Mouse (Mus musculus) right cerebral cortex, postnatal 10 days (tissue): ENCODE results near the gene Dpp7.

ENCODE experiments used
- DNase-seq, 2 experiments: peaks; one replicate each; pipeline ENCODE4 v3.0.0; 2021; ENCODE audit warnings: low spot score in 2 of 2

Dpp7 gene

GRCm38 (mm10) chr2:25356208-25357079, at the start of gene Dpp7:
Gene Dpp7, minus strand, starts transcription at chr2:25356359.
- peak; percentile 89 to 93 for DNase-seq

DNA sequence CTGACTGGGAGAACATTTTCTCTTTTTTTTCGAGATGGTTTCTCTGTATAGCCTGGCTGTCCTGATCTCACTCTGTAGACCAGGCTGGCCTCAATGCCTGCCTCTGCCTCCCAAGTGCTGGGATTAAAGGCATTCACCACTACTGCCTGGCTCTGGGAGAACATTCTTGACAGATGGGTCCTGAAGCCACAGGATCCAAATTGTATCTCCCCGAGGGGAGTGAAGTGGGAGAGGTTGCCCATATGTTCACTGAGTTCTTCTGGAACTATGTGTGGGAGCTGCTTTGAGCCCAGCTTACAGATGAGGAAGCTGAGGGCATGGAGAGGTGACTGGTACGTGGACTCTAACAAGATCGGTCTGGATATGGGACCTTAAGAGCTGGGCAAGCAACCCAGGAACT, 47.8 kb upstream of the Dpp7 start:
- peak in 1 of 2 experiments; percentile 46 for DNase-seq

DNA sequence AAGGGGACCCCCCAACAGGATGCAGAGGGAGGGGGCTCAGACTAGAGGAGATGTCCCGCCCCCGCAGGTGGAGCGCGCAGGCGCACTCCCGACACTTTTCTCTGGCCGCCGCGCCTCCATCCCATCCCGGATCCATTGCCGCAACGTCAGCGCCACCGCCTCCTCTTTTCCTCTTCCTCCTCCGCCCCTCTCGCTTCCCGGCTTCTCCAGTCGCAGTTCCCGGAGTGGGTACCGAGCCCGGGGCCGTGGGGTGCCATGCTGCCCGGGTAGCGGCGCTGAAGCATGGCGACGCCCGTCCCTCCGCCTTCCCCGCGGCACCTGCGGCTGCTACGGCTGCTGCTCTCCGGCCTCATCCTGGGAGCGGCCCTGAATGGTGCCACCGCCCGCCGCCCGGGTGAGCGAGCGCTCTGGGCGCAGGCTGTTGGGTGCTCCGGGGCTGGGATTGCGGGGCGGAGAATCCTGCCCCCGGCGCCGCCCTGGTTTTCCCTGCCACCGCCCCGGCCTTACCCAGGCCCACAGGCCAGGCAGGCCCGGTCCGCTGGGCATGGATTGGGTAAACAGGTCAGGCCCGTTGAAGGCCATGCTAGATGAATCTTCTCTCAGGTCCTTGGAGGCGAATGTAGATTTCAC, 46.9 kb upstream of the Dpp7 start:
- peak; percentile 95 to 97 for DNase-seq

DNA sequence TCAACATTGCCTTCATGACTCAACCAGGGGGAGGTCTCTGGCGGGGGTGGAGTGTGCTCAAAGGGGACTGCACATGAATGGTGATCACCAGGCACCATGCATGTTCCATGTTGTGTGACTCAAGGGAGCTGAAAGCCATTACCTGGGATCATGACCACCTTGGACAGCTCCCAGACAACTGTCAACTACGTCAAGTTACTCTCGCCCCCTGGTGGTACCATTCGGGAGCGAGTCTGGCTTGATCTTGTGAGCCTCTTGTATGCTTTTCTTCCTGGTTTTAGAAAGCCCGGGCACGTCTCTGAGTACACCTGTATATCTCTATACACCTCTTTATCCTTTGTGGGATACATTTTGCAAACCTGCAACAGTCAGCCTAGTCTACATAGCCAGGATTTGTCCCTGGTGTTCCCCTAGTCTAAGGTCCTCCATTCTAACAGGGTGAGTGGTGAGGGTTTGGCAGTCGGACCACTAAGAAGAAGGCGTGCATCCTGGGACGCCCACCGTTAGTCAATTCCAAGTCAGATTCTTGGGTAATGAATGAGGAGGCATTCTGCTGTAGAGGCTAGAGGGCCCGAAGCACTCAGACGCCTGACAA, 46.3 kb upstream of the Dpp7 start:
- peak; percentile 83 to 84 for DNase-seq

DNA sequence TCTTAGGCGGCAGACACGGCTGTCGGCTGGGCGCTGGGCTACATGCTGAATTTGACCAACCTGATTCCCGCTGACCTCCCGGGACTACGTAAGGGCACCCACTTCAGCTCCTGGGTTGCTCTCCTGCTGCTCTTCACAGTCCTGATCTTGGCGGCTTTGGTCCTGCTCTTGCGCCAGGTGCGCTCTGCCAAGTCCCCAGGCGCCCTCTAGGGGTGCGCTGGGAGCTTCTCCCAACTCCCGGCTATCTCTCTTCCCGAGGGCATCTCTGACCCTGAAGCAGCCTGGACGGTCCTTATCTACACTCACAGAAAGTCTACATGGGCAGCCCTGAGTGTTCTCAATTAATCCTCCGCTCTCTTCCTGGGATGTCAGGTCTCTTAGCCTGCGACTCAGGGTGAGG, 44.6 kb upstream of the Dpp7 start:
- DNase-seq = peak; percentile 73 to 74

DNA sequence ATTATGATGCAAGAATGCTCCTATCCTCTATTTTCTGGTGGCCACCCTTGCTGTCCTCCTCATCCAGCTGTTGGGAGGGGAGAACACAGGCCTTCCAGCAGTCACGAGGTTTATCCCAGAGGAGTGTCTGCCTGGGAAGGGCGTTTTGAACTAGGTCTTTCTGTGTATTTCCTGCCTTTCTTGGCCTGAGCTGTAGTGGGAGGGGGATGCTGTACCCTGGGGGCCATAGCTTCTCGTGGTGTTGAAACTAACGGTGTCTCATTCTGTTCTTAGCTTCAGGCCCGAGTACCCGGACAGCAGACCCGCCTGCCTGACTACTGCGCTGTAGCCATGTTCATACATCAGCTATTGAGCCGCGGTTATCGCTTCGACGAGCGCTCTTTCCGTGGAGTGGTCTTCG, 44.1 kb upstream of the Dpp7 start:
- DNase-seq = no peak

DNA sequence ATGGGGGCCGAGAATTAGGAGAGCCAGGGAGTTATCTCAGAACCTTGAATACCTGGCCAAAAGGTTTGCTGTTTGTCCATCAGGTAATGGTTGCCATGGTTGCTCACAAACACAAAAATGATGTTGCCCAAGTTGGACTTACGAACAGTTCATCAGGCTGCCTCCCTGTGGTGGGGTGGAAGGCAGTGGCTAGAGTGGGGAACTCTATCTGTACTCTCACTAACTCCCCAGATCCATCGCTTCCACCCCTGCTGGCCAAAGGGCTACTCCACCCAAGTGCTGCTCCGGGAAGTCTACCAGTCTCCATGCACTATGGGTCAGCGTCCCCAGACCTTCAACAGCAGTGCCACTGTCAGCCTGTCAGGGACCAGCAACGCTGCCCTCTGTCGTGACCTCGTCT, 42.9 kb upstream of the Dpp7 start, which contains the start of gene Npdc1:
Npdc1 (plus strand) TSS at position 301 of the 400 bp plus-strand sequence.
- DNase-seq = no peak

GRCm38 (mm10) chr2:25398065-25398464, 41.9 kb upstream of the Dpp7 start:
- no peak for DNase-seq

DNA sequence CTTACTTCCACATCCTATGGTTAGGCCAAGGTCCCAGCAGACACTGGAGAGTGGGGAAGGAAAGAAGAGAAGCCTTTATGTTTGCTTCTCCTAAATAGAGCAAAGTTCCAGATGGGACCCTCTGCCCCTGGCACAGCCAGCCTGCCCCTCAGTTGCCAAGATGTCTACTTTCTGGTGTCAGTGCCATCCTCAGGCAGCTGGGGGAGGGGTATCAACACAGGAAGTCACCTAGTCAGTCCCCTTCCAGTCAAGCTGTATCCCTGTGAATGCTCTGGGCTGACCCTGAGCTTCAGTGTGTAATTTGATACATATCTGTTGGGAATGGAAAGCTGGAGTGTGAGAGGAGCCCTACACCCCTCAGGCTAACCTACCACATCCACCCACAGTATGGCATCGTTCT, 40.9 kb upstream of the Dpp7 start:
- no peak for DNase-seq

DNA sequence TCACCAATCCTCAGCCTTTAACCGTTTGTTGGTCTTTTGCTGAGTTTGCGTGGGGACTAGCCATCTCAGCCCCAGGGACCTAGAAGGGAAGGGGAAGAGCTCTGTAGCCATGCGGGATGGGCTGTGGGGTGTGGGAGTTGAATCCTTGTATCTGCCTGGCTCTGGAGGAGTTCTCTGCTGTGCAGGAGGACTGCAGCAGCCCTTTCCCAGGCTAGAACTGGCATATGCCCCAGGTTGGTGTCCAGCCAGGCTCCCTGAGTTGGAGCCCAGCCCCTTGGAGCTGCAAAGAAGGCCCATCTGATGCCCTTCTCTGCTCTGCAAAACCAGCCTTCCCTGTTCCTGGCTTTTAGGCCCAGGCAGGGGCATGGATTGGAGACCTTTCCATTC, 40.4 kb upstream of the Dpp7 start:
- DNase-seq = peak; percentile 63 to 70

GRCm38 (mm10) chr2:25395721-25396596, 39.8 kb upstream of the Dpp7 start, which contains the start of gene Entpd2:
Gene Entpd2, plus strand, starts transcription at chr2:25395874.
- no peak for DNase-seq

DNA sequence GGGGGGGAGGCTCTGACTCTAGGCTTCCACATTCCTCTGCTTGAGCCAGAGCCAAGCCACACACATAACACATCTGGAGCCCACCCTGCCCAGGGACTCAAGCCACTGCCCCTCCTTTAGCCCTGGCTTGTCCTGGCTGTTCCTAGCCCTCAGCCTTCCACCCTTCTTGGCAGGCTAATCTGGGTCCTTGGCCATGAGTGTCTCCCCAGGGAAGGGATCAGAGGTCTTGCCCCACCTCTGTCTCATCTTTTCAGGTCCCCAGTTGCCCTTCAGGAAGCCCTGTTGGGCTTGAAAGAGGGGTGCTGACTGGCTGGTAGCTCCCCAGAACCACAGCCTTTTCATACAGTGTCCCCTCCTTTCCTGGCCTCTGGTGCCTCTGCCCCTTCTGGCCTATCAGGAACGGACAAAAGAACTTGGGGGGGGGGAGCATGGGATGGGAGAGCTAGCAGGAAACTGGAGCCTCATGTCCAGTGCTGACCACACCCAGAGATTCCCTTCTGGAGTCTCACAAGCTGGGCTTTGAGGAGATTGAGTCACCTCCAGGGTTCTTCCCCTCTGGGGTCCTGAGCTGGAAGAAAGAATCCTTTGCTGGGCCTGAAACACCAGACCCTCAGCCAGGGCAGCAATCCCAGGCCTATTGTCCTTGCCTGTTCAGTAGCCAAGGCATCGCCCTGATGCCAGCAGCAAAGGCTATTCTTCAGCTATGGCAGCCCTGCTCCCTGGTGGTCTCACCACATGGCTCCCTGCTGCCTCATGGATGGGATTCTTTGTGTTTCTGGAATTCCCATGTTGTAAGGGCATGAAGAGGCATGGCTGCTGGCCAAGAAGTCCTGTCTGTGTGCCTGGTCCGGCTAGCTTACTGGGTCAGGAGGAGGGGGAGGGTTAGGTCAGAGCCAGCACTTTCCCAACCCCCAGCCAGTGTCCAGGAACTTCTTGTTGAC, 38.4 kb upstream of the Dpp7 start:
- DNase-seq = peak; percentile 81 to 86

DNA sequence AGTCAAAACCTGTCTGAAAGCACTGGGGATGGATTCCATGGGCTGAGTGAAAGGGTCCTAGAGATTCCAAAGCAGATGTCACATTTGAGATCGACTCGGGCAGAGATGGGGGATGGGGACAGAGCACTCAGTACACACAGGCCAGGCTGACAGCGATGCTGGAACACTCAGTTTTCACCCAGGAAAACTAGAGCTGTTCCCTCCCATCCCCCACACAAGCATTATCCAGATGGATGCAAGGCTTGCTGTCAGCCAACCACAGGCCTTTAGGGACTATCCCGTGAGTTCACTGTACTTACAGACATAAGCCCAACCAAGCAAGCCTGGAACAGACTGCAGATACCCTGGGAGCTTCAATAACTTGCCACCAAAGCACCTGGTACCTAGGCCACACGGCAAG, 35.1 kb upstream of the Dpp7 start:
- DNase-seq = no peak

DNA sequence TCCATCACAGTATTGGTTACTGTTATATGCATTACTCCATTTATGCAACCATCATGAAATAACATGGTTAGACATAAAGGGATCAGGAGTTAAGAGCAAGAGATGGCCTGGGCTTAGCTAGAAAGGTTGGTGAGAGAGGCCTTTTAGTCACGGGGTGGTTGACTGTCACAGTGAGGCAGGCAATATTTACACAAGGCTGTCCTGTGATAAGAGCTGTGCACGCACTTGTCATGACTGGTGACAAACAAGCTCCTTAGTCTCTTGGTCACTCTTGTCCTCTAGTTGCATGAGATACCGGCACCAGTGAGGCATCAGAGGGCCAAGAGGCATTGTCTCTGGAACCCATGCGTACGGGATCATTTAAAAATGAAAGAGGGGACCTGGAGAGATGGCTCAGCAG, 28.3 kb upstream of the Dpp7 start:
- DNase-seq = no peak

DNA sequence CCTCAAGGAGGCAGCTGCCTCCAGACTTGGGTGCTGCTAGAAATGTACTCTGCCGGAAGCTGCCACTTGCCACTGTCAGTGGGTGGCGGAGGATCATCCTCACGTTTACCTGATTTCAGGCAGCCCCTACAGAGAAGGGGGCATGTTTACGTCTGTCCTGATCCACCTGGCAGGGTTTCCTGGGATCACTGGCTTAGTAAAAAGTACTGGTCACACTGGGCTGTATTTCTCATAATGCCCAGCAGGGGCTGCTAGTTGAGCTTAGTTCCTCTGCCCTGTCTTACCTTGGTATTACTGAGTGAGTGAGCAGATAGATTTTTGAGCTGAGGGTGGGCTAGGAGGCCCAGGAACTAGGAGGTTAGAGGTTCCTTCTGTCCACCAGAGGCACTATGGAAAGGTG, 20.4 kb upstream of the Dpp7 start:
- DNase-seq = peak in 1 of 2 experiments; percentile 75

GRCm38 (mm10) chr2:25373431-25373830, 17.3 kb upstream of the Dpp7 start:
- DNase-seq = peak in 1 of 2 experiments; percentile 63

- no peak for DNase-seq
Measured at GRCm38 (mm10) chr2:25372644-25373391, 16.7 kb upstream of the Dpp7 start.

DNA sequence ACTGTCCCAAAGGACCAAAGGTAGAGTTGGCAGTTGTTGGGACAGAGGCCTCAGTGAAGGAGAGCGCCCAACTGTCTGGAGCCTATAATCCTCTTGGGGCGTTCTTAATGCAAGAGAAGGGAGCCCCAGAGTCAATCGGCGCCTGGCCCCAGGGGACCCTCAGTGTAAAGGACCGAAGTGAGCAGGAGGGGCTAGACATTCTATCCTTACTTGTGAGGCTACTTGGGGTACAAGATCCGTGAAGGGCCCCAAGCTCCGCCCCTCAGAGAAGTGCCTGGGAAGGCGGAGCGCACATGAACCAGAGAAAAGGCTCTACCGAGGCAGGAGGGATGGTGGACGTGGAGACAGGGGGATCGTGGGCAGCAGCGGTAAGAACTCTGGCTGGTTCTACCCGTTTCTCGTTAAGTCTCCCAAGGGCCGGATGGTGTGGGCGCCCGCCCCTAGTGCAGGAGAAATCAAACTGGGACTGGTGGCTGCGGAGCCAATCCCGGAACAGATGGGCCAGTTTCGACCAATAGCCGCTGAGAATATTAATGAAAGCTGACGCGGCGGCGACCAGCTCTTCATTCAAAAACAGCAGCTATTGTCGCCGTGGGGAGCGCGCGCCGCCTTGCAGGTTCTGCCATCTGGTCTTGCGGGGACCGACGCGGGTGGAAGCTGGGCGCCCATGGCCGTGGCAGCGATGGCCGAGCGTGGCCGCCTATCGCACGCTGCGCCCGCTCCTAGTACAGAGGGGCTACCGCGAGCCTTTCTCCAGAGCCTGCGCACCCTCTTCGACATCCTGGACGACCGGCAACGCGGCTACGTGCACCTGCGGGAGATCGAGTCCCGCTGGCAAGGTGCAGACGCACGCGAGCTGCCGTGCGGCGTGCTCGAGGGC, 15.8 kb upstream of the Dpp7 start, which contains the start of gene Sapcd2:
Sapcd2 (plus strand) TSS at position 558 of the 880 bp plus-strand sequence.
- DNase-seq = peak; percentile 93 to 95

GRCm38 (mm10) chr2:25369996-25370395, 13.8 kb upstream of the Dpp7 start:
- no peak for DNase-seq
